Mouse (Mus musculus): ENCODE measurements around the gene Bhlhe23. TPM values are rescaled to one million over a fixed set of nuclear protein-coding genes. Genes with fewer than 3 reads are reported as not detected.

Gene Bhlhe23
- polyA plus RNA-seq (2015; fragmentation: Nextera tagmentation; extraction: Ambion mirVana): not detected in 2 replicates

DNA sequence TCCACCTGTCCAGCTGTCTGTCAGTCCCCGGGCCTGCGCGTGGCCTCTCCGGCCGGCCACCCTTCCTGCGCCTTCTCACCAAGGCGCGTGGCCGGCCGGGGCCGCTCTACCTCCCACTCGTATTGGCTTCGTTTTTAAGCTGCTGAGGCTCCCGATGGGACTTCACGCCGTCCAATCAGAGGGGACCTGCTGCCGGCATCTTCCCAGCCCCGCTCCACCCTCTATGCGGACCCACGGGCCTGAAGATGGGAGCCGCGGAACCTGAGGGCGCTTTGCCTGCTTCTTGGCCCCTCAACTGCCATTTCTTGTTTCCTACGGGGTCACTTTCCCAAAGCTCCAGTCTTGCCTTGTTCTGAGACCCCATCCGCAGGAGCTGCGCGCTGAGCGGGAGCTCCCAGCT lies at the start of gene Bhlhe23:
Gene Bhlhe23 (minus strand): TSS at position 108 of the 400 bp plus-strand sequence.
- Histone ChIP-seq H3K27ac (no peak within 1 kb of the TSS), H3K36me3 (no peaks in the 10 kb centered on the region), H3K27me3 (peaks cover 94% of the 10 kb centered on the region), H3K9me3 (replicated peaks) (no peaks in the 10 kb centered on the region), H3K9ac (no peak within 1 kb of the TSS), H3K4me3 (peak within 1 kb of the TSS; percentile 14; the same call in 1 of the 2 replicates), H3K4me2 (peak within 1 kb of the TSS; percentile 41), H3K4me1 (replicated peaks) (peaks cover 9% of the 10 kb centered on the region)
- no peak for ATAC-seq (replicated peaks; ENCODE audit: insufficient number of reproducible peaks, insufficient read depth, low FRiP score, low read depth)
- WGBS: 1% methylated on average over 28 of the region's 28 CpGs

DNA sequence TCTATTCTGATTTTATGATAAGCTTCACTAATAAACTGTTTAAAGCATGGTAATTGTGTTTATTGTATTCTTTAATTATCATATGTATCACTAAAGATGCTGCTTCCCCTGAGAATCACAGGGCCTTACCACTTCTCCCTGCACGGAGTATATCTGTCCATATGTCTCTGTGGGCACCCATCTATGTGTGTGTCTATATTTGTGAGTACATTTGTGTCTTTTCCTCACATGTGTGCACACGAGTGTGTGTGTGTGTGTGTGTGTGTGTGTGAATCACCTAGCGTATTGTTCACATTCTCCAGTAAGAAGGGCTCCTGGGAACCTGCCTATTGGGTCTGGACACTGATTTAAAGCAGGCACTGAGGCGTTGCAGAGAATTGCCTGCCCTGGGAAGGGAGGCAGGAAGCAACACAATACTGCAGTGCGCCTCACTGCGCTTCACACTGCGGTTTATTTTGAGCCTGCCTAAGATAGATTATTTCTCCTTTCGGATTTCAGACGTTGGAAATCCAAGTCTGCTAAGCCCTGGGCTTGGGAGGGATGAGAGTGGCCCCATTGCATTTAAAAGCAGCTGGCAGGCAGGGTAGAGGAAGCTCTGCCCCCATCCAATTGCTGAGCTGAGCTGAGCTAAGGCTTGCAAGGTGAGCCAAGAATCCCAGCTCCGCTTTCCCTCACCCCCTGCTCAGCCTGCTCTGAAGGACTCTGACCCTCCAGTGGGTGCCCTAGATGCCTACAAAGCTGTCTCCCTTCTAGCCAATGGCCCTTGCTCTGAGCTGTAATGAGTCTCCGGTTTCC lies 48.6 kb upstream of the Bhlhe23 start:
- no peak overlapping the region for H3K27ac ChIP-seq
- no peaks in the 10 kb centered on the region for H3K36me3 ChIP-seq
- peaks cover 10% of the 10 kb centered on the region; the same call in 1 of the 2 replicates for H3K27me3 ChIP-seq
- no peak overlapping the region for H3K4me2 ChIP-seq
- no peak for ATAC-seq (replicated peaks; ENCODE audit: insufficient number of reproducible peaks, insufficient read depth, low FRiP score, low read depth)
- WGBS: 40% methylated on average over 11 of the region's 11 CpGs
- H3K9ac ChIP-seq: no peak overlapping the region
- no peaks in the 10 kb centered on the region for H3K9me3 ChIP-seq (replicated peaks)
- H3K4me1 ChIP-seq (replicated peaks): no peaks in the 10 kb centered on the region
- no peak overlapping the region for H3K4me3 ChIP-seq

DNA sequence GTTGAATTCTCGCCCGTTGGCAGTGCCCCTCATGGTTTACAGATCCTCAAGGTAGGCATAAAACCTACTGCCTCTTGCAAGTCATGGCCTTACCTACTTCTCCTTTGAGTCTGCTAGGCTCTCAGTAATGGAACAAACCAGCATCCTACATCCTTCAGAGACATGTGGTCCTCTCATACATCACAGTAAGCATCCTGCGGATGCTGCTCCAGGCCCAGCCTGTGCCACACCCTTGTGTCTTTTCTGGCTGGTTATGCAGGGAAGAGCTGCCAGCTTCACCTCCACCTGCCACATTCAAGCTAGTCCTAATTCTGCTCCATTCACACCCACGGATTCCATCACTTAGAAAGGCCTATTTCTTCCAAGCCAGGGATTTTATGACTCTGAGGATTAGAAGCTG lies 48.0 kb upstream of the Bhlhe23 start:
- no peak overlapping the region for H3K4me3 ChIP-seq
- no peaks in the 10 kb centered on the region for H3K4me1 ChIP-seq (replicated peaks)
- 69% methylated on average over 4 of the region's 4 CpGs for WGBS
- H3K36me3 ChIP-seq: no peaks in the 10 kb centered on the region
- ATAC-seq (replicated peaks; ENCODE audit: insufficient number of reproducible peaks, insufficient read depth, low FRiP score, low read depth): no peak
- no peak overlapping the region for H3K4me2 ChIP-seq
- H3K27ac ChIP-seq: no peak overlapping the region
- no peaks in the 10 kb centered on the region for H3K9me3 ChIP-seq (replicated peaks)
- no peak overlapping the region for H3K9ac ChIP-seq
- peaks cover 10% of the 10 kb centered on the region; the same call in 1 of the 2 replicates for H3K27me3 ChIP-seq

DNA sequence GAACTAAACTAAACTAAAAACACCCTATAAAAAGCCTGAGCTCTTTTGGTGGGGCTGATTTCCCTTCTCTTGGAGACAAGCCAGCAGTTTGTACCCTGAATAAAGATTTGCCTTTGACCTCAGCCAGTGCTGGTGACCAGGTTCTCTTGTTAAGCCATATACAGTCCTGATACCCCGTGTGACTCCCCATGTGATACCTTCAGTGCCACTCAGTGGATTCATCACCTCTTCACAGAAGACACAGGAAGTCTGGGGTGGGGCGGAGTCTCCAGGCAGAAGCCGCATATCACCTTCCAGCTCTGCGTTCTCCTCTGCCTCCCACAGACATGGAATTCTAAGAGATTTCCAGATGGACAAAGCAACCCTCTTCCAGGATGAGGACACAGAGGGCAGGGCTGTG lies 47.4 kb upstream of the Bhlhe23 start:
- H3K9me3 ChIP-seq (replicated peaks): no peaks in the 10 kb centered on the region
- 45% methylated on average over 4 of the region's 4 CpGs for whole genome bisulfite sequencing
- H3K27me3 ChIP-seq: peaks cover 10% of the 10 kb centered on the region; the same call in 1 of the 2 replicates
- H3K4me1 ChIP-seq (replicated peaks): no peaks in the 10 kb centered on the region
- no peak overlapping the region for H3K4me3 ChIP-seq
- no peaks in the 10 kb centered on the region for H3K36me3 ChIP-seq
- H3K9ac ChIP-seq: no peak overlapping the region
- H3K27ac ChIP-seq: no peak overlapping the region
- no peak for ATAC-seq (replicated peaks; ENCODE audit: insufficient number of reproducible peaks, insufficient read depth, low FRiP score, low read depth)
- H3K4me2 ChIP-seq: no peak overlapping the region

DNA sequence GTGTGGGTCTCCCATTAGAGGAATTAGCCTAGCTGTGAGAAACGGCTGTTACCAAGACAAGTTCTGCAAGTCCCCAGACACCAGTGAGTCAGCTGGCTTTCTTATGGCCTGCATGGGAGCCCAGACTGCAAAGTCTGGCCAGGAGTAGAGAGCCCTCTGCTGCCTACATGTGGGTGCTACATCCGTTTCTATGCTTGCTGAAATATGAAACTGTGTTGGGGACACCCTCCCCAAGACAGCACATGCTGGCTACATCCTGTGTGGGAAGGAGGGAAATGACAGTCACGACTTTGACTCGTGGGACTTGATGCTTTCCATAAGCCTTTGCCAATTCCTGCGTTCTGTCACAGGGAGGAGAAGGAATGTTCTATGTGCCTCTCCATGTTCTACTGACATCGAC lies 45.8 kb upstream of the Bhlhe23 start:
- ATAC-seq (replicated peaks; ENCODE audit: insufficient number of reproducible peaks, insufficient read depth, low FRiP score, low read depth): no peak
- Histone ChIP-seq H3K27ac (no peak overlapping the region), H3K9ac (no peak overlapping the region), H3K4me1 (replicated peaks) (no peaks in the 10 kb centered on the region), H3K27me3 (0 out of 2 replicates have a peak, but pooled peaks cover 10% of the 10 kb centered on the region), H3K4me3 (no peak overlapping the region), H3K36me3 (no peaks in the 10 kb centered on the region), H3K4me2 (no peak overlapping the region), H3K9me3 (replicated peaks) (no peaks in the 10 kb centered on the region)
- WGBS: 20% methylated on average over 6 of the region's 6 CpGs

DNA sequence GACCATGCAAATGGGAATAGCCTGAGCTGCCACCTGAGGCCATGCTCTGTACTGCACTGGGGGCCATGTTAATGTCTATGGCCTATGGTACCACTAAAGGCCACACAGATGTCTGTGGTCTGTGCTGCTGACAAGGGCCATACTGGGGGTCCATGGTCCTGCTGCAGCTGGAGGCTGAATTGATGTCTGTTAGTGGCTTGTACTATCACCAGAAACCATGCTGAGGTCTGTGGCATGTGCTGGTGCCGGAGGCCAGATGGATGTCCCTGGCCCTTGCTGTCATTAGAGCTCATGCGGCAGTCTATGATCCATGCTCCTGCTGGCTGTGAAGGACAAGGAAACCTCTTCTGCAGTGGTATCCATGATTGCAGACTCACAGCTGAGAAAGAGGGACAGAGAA lies 42.8 kb upstream of the Bhlhe23 start:
- H3K9ac ChIP-seq: no peak overlapping the region
- H3K27ac ChIP-seq: no peak overlapping the region
- H3K36me3 ChIP-seq: no peaks in the 10 kb centered on the region
- 0 out of 2 replicates have a peak, but pooled peaks cover 8% of the 10 kb centered on the region for H3K27me3 ChIP-seq
- no peaks in the 10 kb centered on the region for H3K4me1 ChIP-seq (replicated peaks)
- H3K4me3 ChIP-seq: no peak overlapping the region
- H3K9me3 ChIP-seq (replicated peaks): no peaks in the 10 kb centered on the region
- WGBS: 86% methylated on average over 2 of the region's 2 CpGs
- ATAC-seq (replicated peaks; ENCODE audit: insufficient number of reproducible peaks, insufficient read depth, low FRiP score, low read depth): no peak
- no peak overlapping the region for H3K4me2 ChIP-seq

DNA sequence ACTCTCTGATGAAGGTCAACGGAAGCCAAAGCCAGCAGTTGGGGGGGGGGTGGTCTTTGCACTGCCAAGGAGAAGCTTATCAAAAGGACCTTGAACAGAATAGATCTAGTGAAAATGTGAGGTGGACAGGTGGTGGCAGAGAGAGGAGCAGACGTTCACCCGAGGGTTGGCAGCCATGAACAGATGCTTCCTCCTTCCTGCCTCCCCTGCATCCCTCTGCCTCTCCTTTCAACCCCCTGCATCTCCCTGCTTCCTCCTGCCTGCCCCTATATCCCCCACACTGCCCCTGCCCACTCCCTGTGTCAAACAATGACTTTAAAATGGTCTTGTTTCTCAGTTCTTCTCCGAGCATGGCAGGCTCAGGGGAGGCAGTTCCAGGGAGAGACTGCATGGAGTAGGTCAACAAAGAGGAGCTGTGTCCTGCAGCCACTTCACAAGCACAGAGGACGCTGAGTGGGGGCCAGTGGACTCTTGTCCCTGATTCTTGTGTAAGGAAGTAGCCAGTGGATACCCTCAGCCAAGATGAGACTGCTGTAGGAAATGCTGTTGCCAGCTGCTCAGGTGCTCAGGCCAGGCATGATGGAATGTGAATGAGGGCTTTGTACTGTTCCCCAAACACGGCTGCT lies 39.9 kb upstream of the Bhlhe23 start:
- 50% methylated on average over 6 of the region's 6 CpGs for WGBS
- Histone ChIP-seq H3K27ac (no peak overlapping the region), H3K9me3 (replicated peaks) (no peaks in the 10 kb centered on the region), H3K36me3 (no peaks in the 10 kb centered on the region), H3K27me3 (peaks cover 9% of the 10 kb centered on the region; the same call in 1 of the 2 replicates), H3K4me2 (no peak overlapping the region), H3K4me3 (no peak overlapping the region), H3K9ac (no peak overlapping the region), H3K4me1 (replicated peaks) (no peaks in the 10 kb centered on the region)
- ATAC-seq (replicated peaks; ENCODE audit: insufficient number of reproducible peaks, insufficient read depth, low FRiP score, low read depth): no peak

DNA sequence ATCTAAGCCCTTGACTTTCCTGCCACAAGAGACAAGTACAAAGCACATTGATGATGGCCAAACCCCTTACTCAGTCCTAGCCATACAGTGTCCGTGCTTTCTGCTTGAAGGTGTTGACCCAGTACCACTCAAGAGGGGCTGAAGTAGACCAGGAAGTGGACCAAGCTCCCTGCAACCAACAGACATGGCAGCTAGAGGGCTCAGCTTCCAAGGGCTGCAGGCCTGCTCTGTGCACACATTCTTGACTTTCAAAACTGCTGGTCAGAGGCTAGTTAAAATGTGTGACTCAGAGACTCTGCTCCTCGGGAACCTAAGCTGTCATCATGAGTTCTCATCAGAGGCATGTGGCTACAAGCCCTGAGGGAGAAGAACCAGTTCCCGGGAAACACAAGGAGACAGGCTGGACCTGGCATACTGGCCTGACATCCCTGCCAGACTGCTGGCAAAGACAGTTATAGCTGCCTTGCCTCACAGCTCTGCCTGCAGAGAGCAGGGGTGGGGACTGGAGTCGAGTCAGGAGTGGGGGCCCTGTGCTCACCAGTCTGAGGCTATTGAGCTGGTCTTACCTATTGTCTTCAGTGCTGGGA lies 37.4 kb upstream of the Bhlhe23 start:
- H3K9me3 ChIP-seq (replicated peaks): no peaks in the 10 kb centered on the region
- 59% methylated on average over 4 of the region's 4 CpGs for WGBS
- no peak overlapping the region for H3K4me3 ChIP-seq
- ATAC-seq (replicated peaks; ENCODE audit: insufficient number of reproducible peaks, insufficient read depth, low FRiP score, low read depth): no peak
- no peaks in the 10 kb centered on the region for H3K36me3 ChIP-seq
- H3K4me2 ChIP-seq: no peak overlapping the region
- no peak overlapping the region for H3K27ac ChIP-seq
- no peaks in the 10 kb centered on the region for H3K4me1 ChIP-seq (replicated peaks)
- no peak overlapping the region for H3K9ac ChIP-seq
- H3K27me3 ChIP-seq: peaks cover 17% of the 10 kb centered on the region; the same call in 1 of the 2 replicates

DNA sequence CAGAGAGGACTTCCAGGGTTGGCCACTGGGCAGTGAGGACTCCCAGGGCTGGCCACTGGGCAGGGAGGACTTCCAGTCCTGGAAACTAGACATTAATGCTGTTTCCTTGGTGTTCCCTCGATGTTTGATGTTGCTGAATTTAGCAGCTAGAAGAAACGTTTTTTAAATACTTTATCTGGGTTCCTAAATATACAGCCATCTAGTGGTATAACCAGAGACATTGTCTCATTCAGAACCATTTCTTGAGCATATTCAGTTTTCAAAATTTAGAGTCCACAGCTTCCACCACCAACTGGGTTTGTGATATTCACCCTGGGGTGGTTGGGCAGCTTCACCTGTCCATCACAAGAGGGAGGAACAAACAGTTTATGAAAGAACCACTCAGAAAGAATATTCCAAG lies 34.3 kb upstream of the Bhlhe23 start:
- no peaks in the 10 kb centered on the region for H3K9me3 ChIP-seq (replicated peaks)
- H3K4me1 ChIP-seq (replicated peaks): no peaks in the 10 kb centered on the region
- ATAC-seq (replicated peaks; ENCODE audit: insufficient number of reproducible peaks, insufficient read depth, low FRiP score, low read depth): no peak
- no peaks in the 10 kb centered on the region for H3K36me3 ChIP-seq
- 51% methylated on average over 2 of the region's 2 CpGs for WGBS
- H3K4me2 ChIP-seq: no peak overlapping the region
- H3K9ac ChIP-seq: no peak overlapping the region
- H3K4me3 ChIP-seq: no peak overlapping the region
- peaks cover 17% of the 10 kb centered on the region for H3K27me3 ChIP-seq
- no peak overlapping the region for H3K27ac ChIP-seq

DNA sequence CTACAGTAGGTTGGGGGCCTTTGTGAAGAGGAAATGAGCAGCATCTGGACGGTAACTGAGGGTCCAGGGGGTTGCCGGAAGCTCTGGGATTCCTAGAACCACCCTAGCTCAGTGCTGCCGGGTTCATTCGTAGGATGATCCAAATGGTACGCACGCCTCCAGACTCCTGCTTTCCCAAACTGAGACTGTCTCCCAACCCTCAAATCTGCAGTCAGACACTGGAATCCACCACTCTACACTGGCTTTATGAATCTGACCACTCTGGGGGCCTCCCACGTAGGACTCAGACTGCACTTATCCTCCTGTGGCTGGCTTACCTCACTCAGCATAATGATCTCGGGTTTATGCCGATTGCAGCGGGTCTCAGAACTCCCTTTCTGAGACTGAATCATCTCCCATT lies 32.8 kb upstream of the Bhlhe23 start:
- 73% methylated on average over 10 of the region's 10 CpGs for WGBS

DNA sequence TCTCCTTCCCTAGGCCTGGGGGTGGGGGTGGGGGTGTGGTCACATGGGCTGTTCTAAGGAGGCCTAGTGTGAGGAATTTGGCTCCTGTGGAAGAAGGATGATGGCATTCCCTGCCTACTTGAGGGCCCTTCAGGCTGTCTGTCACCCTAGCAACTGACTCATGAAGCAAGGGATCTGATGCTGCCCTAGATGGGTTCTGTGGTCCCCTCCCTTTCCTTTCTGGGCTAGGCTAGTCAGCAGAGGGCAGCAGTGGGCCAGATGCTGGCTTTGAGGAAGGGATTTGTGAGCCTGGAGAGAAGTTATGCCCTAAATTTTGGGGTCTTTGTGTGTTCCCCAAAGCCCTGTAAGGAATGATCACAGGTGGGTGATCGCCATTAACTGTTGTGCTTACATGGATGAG lies 29.3 kb upstream of the Bhlhe23 start:
- Histone ChIP-seq H3K9ac (no peak overlapping the region), H3K9me3 (replicated peaks) (no peaks in the 10 kb centered on the region), H3K4me3 (no peak overlapping the region), H3K4me1 (replicated peaks) (no peaks in the 10 kb centered on the region), H3K27ac (no peak overlapping the region), H3K4me2 (no peak overlapping the region), H3K36me3 (no peaks in the 10 kb centered on the region), H3K27me3 (peaks cover 14% of the 10 kb centered on the region)
- 55% methylated on average over 1 of the region's 1 CpGs for WGBS
- no peak for ATAC-seq (replicated peaks; ENCODE audit: insufficient number of reproducible peaks, insufficient read depth, low FRiP score, low read depth)

More for the DNA sequence above, 32.8 kb upstream of the Bhlhe23 start:
- no peaks in the 10 kb centered on the region for H3K36me3 ChIP-seq
- no peak overlapping the region for H3K4me2 ChIP-seq
- no peaks in the 10 kb centered on the region for H3K4me1 ChIP-seq (replicated peaks)
- peaks cover 13% of the 10 kb centered on the region for H3K27me3 ChIP-seq
- H3K9ac ChIP-seq: no peak overlapping the region
- no peak for ATAC-seq (replicated peaks; ENCODE audit: insufficient number of reproducible peaks, insufficient read depth, low FRiP score, low read depth)
- no peaks in the 10 kb centered on the region for H3K9me3 ChIP-seq (replicated peaks)
- no peak overlapping the region for H3K4me3 ChIP-seq
- no peak overlapping the region for H3K27ac ChIP-seq

Data from heart, embryonic 15.5 days (tissue).